Mouse (Mus musculus): Measurements from ENCODE around the gene Gpat2. TPM values are rescaled to one million over a fixed set of nuclear protein-coding genes. Genes with fewer than 3 reads are reported as not detected.

Gene Gpat2
- polyA plus RNA-seq (2015; fragmentation: Nextera tagmentation; extraction: Ambion mirVana), result 0.18 and 0.33 TPM in 2 replicates

GRCm38 (mm10) chr2:127424977-127425376 lies at the start of gene Gpat2:
Gene Gpat2, plus strand, starts transcription at chr2:127425199.
- 87% methylated on average over 17 of the region's 17 CpGs for WGBS
- no peaks in the 10 kb centered on the region for H3K9me3 ChIP-seq
- H3K27ac ChIP-seq (replicated peaks), result no peak within 1 kb of the TSS

GRCm38 (mm10) chr2:127375759-127376341 lies 49.1 kb upstream of the Gpat2 start:
- Histone ChIP-seq H3K27me3 (no peaks in the 10 kb centered on the region), H3K9me3 (no peaks in the 10 kb centered on the region), H3K27ac (replicated peaks) (no peak overlapping the region), H3K36me3 (no peaks in the 10 kb centered on the region), H3K4me2 (no peak overlapping the region), H3K4me1 (replicated peaks) (0 out of 2 replicates have a peak, but pooled peaks cover 6% of the 10 kb centered on the region), H3K9ac (no peak overlapping the region), H3K4me3 (no peak overlapping the region)
- no peak for ATAC-seq (ENCODE audit: low FRiP score, low read depth)
- 51% methylated on average over 7 of the region's 7 CpGs for WGBS

More at GRCm38 (mm10) chr2:127424977-127425376, at the start of gene Gpat2:
- no peak for ATAC-seq (ENCODE audit: low FRiP score, low read depth)
- no peak within 1 kb of the TSS for H3K9ac ChIP-seq
- H3K4me1 ChIP-seq (replicated peaks), result no peaks in the 10 kb centered on the region
- no peak within 1 kb of the TSS for H3K4me3 ChIP-seq
- no peak within 1 kb of the TSS for H3K4me2 ChIP-seq
- no peaks in the 10 kb centered on the region for H3K27me3 ChIP-seq
- no peaks in the 10 kb centered on the region for H3K36me3 ChIP-seq

- ATAC-seq (ENCODE audit: low FRiP score, low read depth), result no peak
- H3K27me3 ChIP-seq, result no peaks in the 10 kb centered on the region
- 0 out of 2 replicates have a peak, but pooled peaks cover 6% of the 10 kb centered on the region for H3K4me1 ChIP-seq (replicated peaks)
- H3K27ac ChIP-seq (replicated peaks), result no peak overlapping the region
- H3K9ac ChIP-seq, result no peak overlapping the region
- no peaks in the 10 kb centered on the region for H3K9me3 ChIP-seq
- no peaks in the 10 kb centered on the region for H3K36me3 ChIP-seq
- H3K4me2 ChIP-seq, result no peak overlapping the region
- WGBS, result 75% methylated on average over 6 of the region's 6 CpGs
- H3K4me3 ChIP-seq, result no peak overlapping the region
Observed at GRCm38 (mm10) chr2:127376423-127377051, 48.5 kb upstream of the Gpat2 start.

GRCm38 (mm10) chr2:127377942-127378610 lies 46.9 kb upstream of the Gpat2 start:
- Histone ChIP-seq H3K9me3 (no peaks in the 10 kb centered on the region), H3K36me3 (no peaks in the 10 kb centered on the region), H3K4me3 (no peak overlapping the region), H3K27ac (replicated peaks) (no peak overlapping the region), H3K4me1 (replicated peaks) (0 out of 2 replicates have a peak, but pooled peaks cover 6% of the 10 kb centered on the region), H3K27me3 (no peaks in the 10 kb centered on the region), H3K4me2 (no peak overlapping the region), H3K9ac (no peak overlapping the region)
- ATAC-seq (ENCODE audit: low FRiP score, low read depth), result peak; percentile 49
- WGBS, result 60% methylated on average over 7 of the region's 7 CpGs

GRCm38 (mm10) chr2:127378611-127378990 lies 46.4 kb upstream of the Gpat2 start:
- ATAC-seq (ENCODE audit: low FRiP score, low read depth), result peak; percentile 27; the same call in 1 of the 2 replicates
- no peak overlapping the region for H3K4me2 ChIP-seq
- H3K27me3 ChIP-seq, result no peaks in the 10 kb centered on the region
- H3K4me1 ChIP-seq (replicated peaks), result 0 out of 2 replicates have a peak, but pooled peaks cover 6% of the 10 kb centered on the region
- WGBS, result 64% methylated on average over 7 of the region's 7 CpGs
- H3K4me3 ChIP-seq, result no peak overlapping the region
- H3K9ac ChIP-seq, result no peak overlapping the region
- no peak overlapping the region for H3K27ac ChIP-seq (replicated peaks)
- no peaks in the 10 kb centered on the region for H3K9me3 ChIP-seq
- H3K36me3 ChIP-seq, result no peaks in the 10 kb centered on the region

GRCm38 (mm10) chr2:127379250-127379649 lies 45.7 kb upstream of the Gpat2 start:
- ATAC-seq (ENCODE audit: low FRiP score, low read depth), result no peak
- Histone ChIP-seq H3K4me1 (replicated peaks) (0 out of 2 replicates have a peak, but pooled peaks cover 6% of the 10 kb centered on the region), H3K9ac (no peak overlapping the region), H3K27ac (replicated peaks) (no peak overlapping the region), H3K36me3 (no peaks in the 10 kb centered on the region), H3K4me2 (no peak overlapping the region), H3K27me3 (no peaks in the 10 kb centered on the region), H3K4me3 (no peak overlapping the region), H3K9me3 (no peaks in the 10 kb centered on the region)
- 72% methylated on average over 3 of the region's 3 CpGs for WGBS

- H3K4me1 ChIP-seq (replicated peaks), result no peaks in the 10 kb centered on the region
- H3K4me2 ChIP-seq, result no peak overlapping the region
- ATAC-seq (ENCODE audit: low FRiP score, low read depth), result no peak
- no peaks in the 10 kb centered on the region for H3K27me3 ChIP-seq
- no peak overlapping the region for H3K9ac ChIP-seq
- no peak overlapping the region for H3K27ac ChIP-seq (replicated peaks)
- no peaks in the 10 kb centered on the region for H3K9me3 ChIP-seq
- no peak overlapping the region for H3K4me3 ChIP-seq
- 76% methylated on average over 7 of the region's 7 CpGs for WGBS
- H3K36me3 ChIP-seq, result no peaks in the 10 kb centered on the region
Observed at GRCm38 (mm10) chr2:127383881-127384280, 41.1 kb upstream of the Gpat2 start.

- no peak overlapping the region for H3K4me3 ChIP-seq
- no peaks in the 10 kb centered on the region for H3K36me3 ChIP-seq
- H3K9ac ChIP-seq, result no peak overlapping the region
- H3K4me1 ChIP-seq (replicated peaks), result no peaks in the 10 kb centered on the region
- no peak overlapping the region for H3K4me2 ChIP-seq
- H3K27me3 ChIP-seq, result no peaks in the 10 kb centered on the region
- no peaks in the 10 kb centered on the region for H3K9me3 ChIP-seq
- 81% methylated on average over 2 of the region's 2 CpGs for WGBS
- no peak overlapping the region for H3K27ac ChIP-seq (replicated peaks)
- ATAC-seq (ENCODE audit: low FRiP score, low read depth), result no peak
Observed at GRCm38 (mm10) chr2:127387521-127387920, 37.5 kb upstream of the Gpat2 start.

- Histone ChIP-seq H3K9me3 (no peaks in the 10 kb centered on the region), H3K9ac (no peak overlapping the region), H3K4me3 (no peak overlapping the region), H3K27me3 (no peaks in the 10 kb centered on the region), H3K27ac (replicated peaks) (no peak overlapping the region), H3K4me1 (replicated peaks) (no peaks in the 10 kb centered on the region), H3K4me2 (no peak overlapping the region), H3K36me3 (no peaks in the 10 kb centered on the region)
- 91% methylated on average over 3 of the region's 3 CpGs for WGBS
- no peak for ATAC-seq (ENCODE audit: low FRiP score, low read depth)
Observed at GRCm38 (mm10) chr2:127390352-127390751, 34.6 kb upstream of the Gpat2 start.

GRCm38 (mm10) chr2:127390846-127391245 lies 34.2 kb upstream of the Gpat2 start:
- no peak for ATAC-seq (ENCODE audit: low FRiP score, low read depth)
- Histone ChIP-seq H3K9ac (no peak overlapping the region), H3K4me2 (no peak overlapping the region), H3K9me3 (no peaks in the 10 kb centered on the region), H3K36me3 (no peaks in the 10 kb centered on the region), H3K27me3 (no peaks in the 10 kb centered on the region), H3K27ac (replicated peaks) (no peak overlapping the region), H3K4me1 (replicated peaks) (no peaks in the 10 kb centered on the region), H3K4me3 (no peak overlapping the region)
- 51% methylated on average over 4 of the region's 4 CpGs for WGBS

GRCm38 (mm10) chr2:127391323-127391722 lies 33.7 kb upstream of the Gpat2 start:
- Histone ChIP-seq H3K4me3 (no peak overlapping the region), H3K4me1 (replicated peaks) (no peaks in the 10 kb centered on the region), H3K36me3 (no peaks in the 10 kb centered on the region), H3K9ac (no peak overlapping the region), H3K9me3 (no peaks in the 10 kb centered on the region), H3K27me3 (no peaks in the 10 kb centered on the region), H3K27ac (replicated peaks) (no peak overlapping the region), H3K4me2 (no peak overlapping the region)
- no peak for ATAC-seq (ENCODE audit: low FRiP score, low read depth)
- 79% methylated on average over 3 of the region's 3 CpGs for WGBS

- no peak overlapping the region for H3K4me3 ChIP-seq
- no peak overlapping the region for H3K9ac ChIP-seq
- no peaks in the 10 kb centered on the region for H3K27me3 ChIP-seq
- H3K4me1 ChIP-seq (replicated peaks), result no peaks in the 10 kb centered on the region
- H3K4me2 ChIP-seq, result no peak overlapping the region
- 88% methylated on average over 5 of the region's 5 CpGs for WGBS
- H3K36me3 ChIP-seq, result no peaks in the 10 kb centered on the region
- H3K9me3 ChIP-seq, result no peaks in the 10 kb centered on the region
- ATAC-seq (ENCODE audit: low FRiP score, low read depth), result no peak
- no peak overlapping the region for H3K27ac ChIP-seq (replicated peaks)
Observed at GRCm38 (mm10) chr2:127394606-127395161, 30.3 kb upstream of the Gpat2 start.

Data from hindbrain, embryonic 15.5 days (tissue).